Mouse (Mus musculus) liver, adult 2 months (tissue): Measurements from ENCODE around the gene Nepn. TPM values are rescaled to one million over a fixed set of nuclear protein-coding genes. Genes with fewer than 3 reads are reported as not detected.
"Not testable (repeated sequence)": the region's sequence is repeated elsewhere in the genome, so short reads cannot be mapped to it uniquely, and the experiment has no call there.

Source experiments
- DNase-seq: peaks from one replicate; pipeline ENCODE4 v3.0.0-alpha.2; 2011; ENCODE audit warnings: low read depth, low spot score; ENCODE audit errors: extremely low read depth
- H3K27ac ChIP-seq: fragments of 200-500 bp; replicated peaks from 2 replicates; pipeline ENCODE4 v1.5.1; 2012; ENCODE audit warnings: low read depth, mild to moderate bottlenecking, control low read depth, inconsistent platforms, low read length; ENCODE audit not compliant: insufficient read depth
- H3K27me3 ChIP-seq: fragments of 200-500 bp; 2 replicates; pipeline ENCODE4 v1.6.1; 2012; ENCODE audit warnings: mild to moderate bottlenecking, moderate library complexity, low read length, inconsistent platforms; ENCODE audit not compliant: control insufficient read depth, insufficient read depth
- H3K36me3 ChIP-seq: fragments of 200-500 bp; 2 replicates; pipeline ENCODE4 v1.6.1; 2012; ENCODE audit warnings: low read length, inconsistent platforms; ENCODE audit not compliant: control insufficient read depth, insufficient read depth
- H3K4me1 ChIP-seq: fragments of 200-500 bp; 2 replicates; pipeline ENCODE4 v1.6.1; 2011; ENCODE audit warnings: low read length; ENCODE audit not compliant: control insufficient read depth, insufficient read depth
- H3K4me3 ChIP-seq: fragments of 200-500 bp; 2 replicates; pipeline ENCODE4 v1.5.1; 2011; ENCODE audit warnings: low read depth, mild to moderate bottlenecking, control low read depth, low read length, moderate library complexity; ENCODE audit not compliant: insufficient read depth
- H3K79me2 ChIP-seq: fragments of 200-500 bp; 2 replicates; pipeline ENCODE4 v1.6.1; 2012; ENCODE audit warnings: inconsistent platforms, mild to moderate bottlenecking, low read length, moderate library complexity; ENCODE audit not compliant: control insufficient read depth, insufficient read depth
- H3K9ac ChIP-seq: fragments of 200-500 bp; 2 replicates; pipeline ENCODE4 v1.6.1; 2012; ENCODE audit warnings: low read depth, mild to moderate bottlenecking, control low read depth, inconsistent platforms, low read length
- CTCF ChIP-seq: fragments of 200-500 bp; IDR thresholded peaks from 2 replicates; pipeline ENCODE4 v1.5.1; 2011; ENCODE audit warnings: low read depth, low read length, control low read depth
- POLR2A ChIP-seq: fragments of 200-500 bp; IDR thresholded peaks from 2 replicates; pipeline ENCODE4 v1.6.1; 2011; ENCODE audit warnings: low read length, control low read depth; ENCODE audit not compliant: insufficient read depth; ENCODE audit errors: extremely low read depth
- WGBS: fragments of 180-500 bp; shearing (Covaris S2); methylation state at CpG from one replicate; pipeline ENCODE4 v1.1.7; 2018; 5-methylcytosine and 5-hydroxymethylcytosine counted together
- polyA plus RNA-seq: library from polyadenylated mRNA; depleted of rRNA; stranded (reverse); fragments of >200 nt; gene quantifications from 2 replicates; pipeline ENCODE4 v1.2.3, GENCODE M21; 2012; rRNA removed
- total RNA-seq: library from RNA; depleted of rRNA; stranded (reverse); fragments of >200 nt; gene quantifications from 2 replicates; pipeline ENCODE4 v1.2.3, GENCODE M21; 2014; rRNA removed

Nepn gene
- total RNA-seq = not detected in 2 replicates
- polyA plus RNA-seq = not detected in 2 replicates

GRCm38 (mm10) chr10:52388922-52389430 lies at the start of gene Nepn:
Nepn (plus strand) TSS chr10:52388972.
- H3K4me3 ChIP-seq = no peak within 1 kb of the TSS
- 79% methylated on average over 5 of the region's 5 CpGs for WGBS

GRCm38 (mm10) chr10:52343324-52343723 lies 45.4 kb upstream of the Nepn start:
- DNase-seq = peak; percentile 15
- not testable (repeated sequence) for H3K4me1 ChIP-seq, H3K27ac ChIP-seq, H3K4me3 ChIP-seq, H3K79me2 ChIP-seq, H3K27me3 ChIP-seq, H3K9ac ChIP-seq
- over 99% methylated on average over 4 of the region's 4 CpGs for WGBS
- H3K36me3 ChIP-seq = peaks cover 39% of the 10 kb centered on the region

More at GRCm38 (mm10) chr10:52388922-52389430, at the start of gene Nepn:
- Histone ChIP-seq H3K27me3 (no peaks in the 10 kb centered on the region), H3K9ac (no peak within 1 kb of the TSS), H3K79me2 (no peaks in the 10 kb centered on the region), H3K36me3 (no peaks in the 10 kb centered on the region), H3K27ac (no peak within 1 kb of the TSS), H3K4me1 (no peaks in the 10 kb centered on the region)
- no peak for DNase-seq
- no peak for TF ChIP-seq CTCF
- TF ChIP-seq POLR2A = no peak

- no peak overlapping the region for H3K4me3 ChIP-seq
- DNase-seq = no peak
- H3K4me1 ChIP-seq = no peaks in the 10 kb centered on the region
- no peaks in the 10 kb centered on the region for H3K27me3 ChIP-seq
- WGBS = 91% methylated on average over 9 of the region's 9 CpGs
- H3K27ac ChIP-seq = no peak overlapping the region
- H3K79me2 ChIP-seq = no peaks in the 10 kb centered on the region; the same call in 1 of the 2 replicates
- TF ChIP-seq CTCF (peak; percentile 19; the same call in 1 of the 2 replicates), POLR2A (no peak)
- H3K36me3 ChIP-seq = peaks cover 36% of the 10 kb centered on the region
- no peak overlapping the region for H3K9ac ChIP-seq
Observed at GRCm38 (mm10) chr10:52353184-52353583, 35.6 kb upstream of the Nepn start.

- no peak within 1 kb of the TSS for H3K9ac ChIP-seq
- TF ChIP-seq POLR2A = no peak
- no peak for TF ChIP-seq CTCF
- H3K27me3 ChIP-seq = no peaks in the 10 kb centered on the region
- WGBS = 82% methylated on average over 2 of the region's 2 CpGs
- peak within 1 kb of the TSS; percentile 20; the same call in 1 of the 2 replicates for H3K27ac ChIP-seq
- H3K36me3 ChIP-seq = peaks cover 14% of the 10 kb centered on the region
- no peaks in the 10 kb centered on the region; the same call in 1 of the 2 replicates for H3K79me2 ChIP-seq
- DNase-seq = no peak
- H3K4me1 ChIP-seq = peaks cover 16% of the 10 kb centered on the region
- H3K4me3 ChIP-seq = no peak within 1 kb of the TSS
Observed at GRCm38 (mm10) chr10:52358467-52358866, 30.3 kb upstream of the Nepn start, which contains the start of gene Gm26741. Gm26741 (plus strand) TSS chr10:52358767.

- H3K27me3 ChIP-seq = no peaks in the 10 kb centered on the region
- TF ChIP-seq CTCF (no peak), POLR2A (no peak)
- 19% methylated on average over 4 of the region's 4 CpGs for WGBS
- peak; percentile 69 for DNase-seq
- no peaks in the 10 kb centered on the region; the same call in 1 of the 2 replicates for H3K79me2 ChIP-seq
- peaks cover 16% of the 10 kb centered on the region for H3K4me1 ChIP-seq
- H3K4me3 ChIP-seq = no peak overlapping the region
- peak overlapping the region; percentile 58 for H3K27ac ChIP-seq
- H3K9ac ChIP-seq = no peak overlapping the region
- peaks cover 12% of the 10 kb centered on the region for H3K36me3 ChIP-seq
Observed at GRCm38 (mm10) chr10:52360241-52360735, 28.5 kb upstream of the Nepn start.
